Mouse (Mus musculus): ENCODE results near the gene Corin.

The Corin gene

DNA sequence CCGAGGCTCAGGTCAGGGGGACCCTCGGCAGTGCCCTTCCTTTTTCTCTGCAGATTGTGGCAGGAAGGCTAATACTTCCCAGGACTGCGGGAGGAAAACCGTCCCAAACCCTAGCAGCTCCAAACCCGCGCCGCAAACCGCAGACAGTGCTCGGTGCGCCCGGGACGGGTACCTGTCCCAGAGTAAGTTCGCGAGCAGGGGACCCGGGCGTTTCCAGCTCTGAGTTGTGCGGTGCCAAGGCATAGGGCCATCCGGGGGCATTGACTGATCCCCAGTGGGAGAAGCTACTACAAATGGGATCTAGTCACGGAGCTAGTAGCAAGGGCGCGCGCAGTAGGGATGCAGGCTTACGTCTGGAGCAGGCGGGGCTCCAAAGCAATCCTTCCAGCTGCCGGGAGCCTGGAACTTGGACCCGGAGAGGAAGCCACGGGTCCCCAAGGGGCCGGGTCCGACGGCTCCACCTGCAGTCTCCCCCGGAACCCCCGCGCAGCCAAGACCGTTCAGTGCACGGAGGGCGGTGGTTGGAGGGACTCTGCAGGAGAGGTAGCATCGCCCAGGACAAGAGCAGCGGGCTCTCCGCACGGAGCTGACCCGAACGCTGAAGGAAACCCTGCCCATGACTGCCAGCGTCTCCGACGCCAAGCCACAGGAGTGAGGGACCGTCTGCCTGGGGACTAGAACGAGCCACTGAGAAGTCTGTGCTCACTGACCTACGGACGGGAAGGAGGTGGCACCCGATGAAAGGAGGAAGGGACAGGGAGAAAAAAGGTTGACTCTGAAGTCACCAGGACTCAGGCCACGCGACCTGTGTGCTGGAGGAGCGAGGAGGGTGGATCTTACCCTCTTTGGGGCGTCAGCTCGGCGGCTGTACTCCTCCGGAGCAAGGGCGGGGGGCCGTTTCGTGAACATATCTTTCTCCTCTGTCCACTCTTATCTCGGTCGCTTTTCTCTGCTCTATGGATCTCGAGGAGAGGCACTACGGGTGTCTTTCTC, at the start of gene Corin:
TSS of gene Corin (minus strand) at position 943 of the 993 bp plus-strand sequence.
- in situ Hi-C loops (cut with MboI, MseI): loop anchor here (10.0 kb wide), 1 partner anchor 149 kb away; no protein-coding TSS in a partner anchor

DNA sequence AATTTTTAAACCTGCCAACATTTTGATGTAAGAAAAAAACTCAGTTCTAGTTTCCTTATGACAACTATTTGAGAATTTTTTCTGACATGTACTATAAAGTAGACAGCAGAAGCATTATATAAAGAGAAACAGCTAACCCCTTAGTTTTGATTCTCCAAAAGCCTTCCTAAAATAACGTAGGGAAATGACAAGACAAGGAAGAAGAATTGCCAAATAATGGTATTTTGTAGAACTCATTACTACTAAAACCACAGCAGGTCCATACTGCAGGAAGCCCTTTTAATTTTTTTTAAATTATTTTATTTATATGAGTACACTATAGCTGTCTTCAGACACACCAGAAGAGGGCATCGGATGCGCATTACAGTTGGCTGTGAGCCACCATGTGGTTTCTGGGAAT, 46.9 kb upstream of the Corin start:
- in situ Hi-C loops (cut with MboI, MseI): no loop called here

DNA sequence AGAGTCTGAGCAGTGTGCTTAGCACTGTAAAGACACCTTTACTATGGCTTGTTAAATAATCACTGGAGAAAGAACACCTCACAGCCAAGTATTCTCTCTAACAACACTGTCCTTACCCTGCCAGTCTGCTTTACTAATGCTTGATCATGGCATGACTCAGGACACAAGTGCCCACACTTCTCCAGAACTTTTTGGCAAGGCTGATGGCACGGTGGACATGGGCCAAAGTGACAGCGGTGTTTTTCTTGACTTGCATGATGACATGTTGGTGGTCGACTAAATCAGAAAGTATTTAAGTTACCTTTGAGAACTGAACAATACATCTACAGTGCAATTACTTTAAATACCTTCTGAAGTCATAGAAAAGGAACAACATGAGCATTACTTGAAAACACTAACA, 24.6 kb upstream of the Corin start:
- in situ Hi-C loops (cut with MboI, MseI): no loop called here

DNA sequence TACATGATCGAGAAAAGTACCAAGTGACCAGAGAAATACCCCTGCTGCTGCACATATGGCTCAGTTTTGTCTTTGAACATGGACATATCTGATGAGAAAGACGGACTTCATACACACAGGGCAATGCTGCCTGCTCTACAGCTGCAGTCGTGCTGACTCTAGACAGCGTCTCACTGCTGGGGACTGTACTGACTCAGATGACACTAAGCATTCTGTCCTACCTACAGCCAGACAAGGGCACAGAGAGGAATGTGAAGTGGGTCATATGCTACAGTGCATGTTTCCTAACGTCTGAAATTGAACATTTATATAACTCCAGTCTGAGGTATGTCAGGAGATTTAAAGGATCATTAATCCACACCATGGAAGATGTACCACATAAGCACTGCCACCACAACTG, 9.5 kb upstream of the Corin start:
- in situ Hi-C loops (cut with MboI, MseI): loop anchor here (5.0 kb wide), 1 partner anchor 63 kb away; no protein-coding TSS in a partner anchor

DNA sequence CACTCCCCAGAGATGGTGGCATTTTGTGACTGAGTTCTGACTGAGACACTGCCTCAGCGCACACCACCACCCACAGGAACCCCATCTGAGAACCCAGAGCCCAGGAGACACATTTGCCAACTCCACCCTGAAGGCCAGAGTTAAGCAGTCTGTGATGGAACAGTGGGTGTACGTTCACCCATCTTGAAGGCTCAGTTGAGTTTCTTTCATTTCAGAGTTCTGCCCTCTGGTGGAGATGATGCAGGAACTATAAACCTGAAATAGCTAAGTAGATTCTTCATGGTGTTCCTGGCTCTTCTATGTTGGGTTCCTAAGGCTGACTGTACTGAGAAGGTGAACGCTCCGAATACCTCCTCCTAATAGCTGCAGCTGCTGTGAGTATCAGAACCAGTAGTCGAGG, 1.5 kb upstream of the Corin start:
- in situ Hi-C loops (cut with MboI, MseI): loop anchor here (10.0 kb wide), 1 partner anchor 151 kb away; no protein-coding TSS in a partner anchor

DNA sequence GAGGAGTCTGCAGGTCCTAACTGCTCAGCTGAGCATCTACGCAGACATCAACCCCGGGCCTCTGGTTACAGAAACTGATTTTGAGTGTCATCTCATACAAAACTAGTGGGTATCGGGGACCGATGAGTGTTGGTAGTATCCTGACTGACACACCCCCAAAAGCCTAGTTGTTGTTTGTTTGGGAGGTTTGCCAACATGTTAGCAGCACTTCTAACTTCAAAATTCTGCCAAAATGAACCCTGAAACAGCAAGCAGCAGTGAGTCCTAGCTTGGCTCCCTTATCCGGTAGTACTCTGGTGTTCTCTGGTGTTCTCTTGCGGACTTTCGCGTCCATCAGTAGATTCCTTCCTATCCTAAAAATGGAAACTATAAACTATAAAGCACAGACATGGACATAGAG, 1.5 kb downstream of the Corin start:
- in situ Hi-C loops (cut with MboI, MseI): loop anchor here (10.0 kb wide), 1 partner anchor 148 kb away; no protein-coding TSS in a partner anchor

DNA sequence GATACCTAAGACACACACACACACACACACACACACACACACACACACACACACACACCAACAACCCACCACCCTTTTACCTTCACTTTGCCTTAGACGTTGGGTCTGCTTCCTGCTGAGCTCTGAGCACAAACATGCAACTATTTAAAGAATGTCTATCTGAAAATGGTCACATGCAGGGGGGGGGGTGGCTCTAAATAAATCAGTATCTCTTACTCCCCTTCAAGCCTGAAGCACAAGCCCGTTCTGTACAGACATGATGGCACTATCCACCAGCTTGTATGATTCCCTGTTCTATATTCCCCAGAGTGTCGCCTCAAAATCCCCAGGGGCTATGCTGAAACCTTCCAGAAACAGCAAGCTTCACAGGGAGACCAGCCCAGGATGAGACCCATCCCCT, 2.5 kb downstream of the Corin start:
- in situ Hi-C loops (cut with MboI, MseI): loop anchor here (10.0 kb wide), 1 partner anchor 147 kb away; no protein-coding TSS in a partner anchor

DNA sequence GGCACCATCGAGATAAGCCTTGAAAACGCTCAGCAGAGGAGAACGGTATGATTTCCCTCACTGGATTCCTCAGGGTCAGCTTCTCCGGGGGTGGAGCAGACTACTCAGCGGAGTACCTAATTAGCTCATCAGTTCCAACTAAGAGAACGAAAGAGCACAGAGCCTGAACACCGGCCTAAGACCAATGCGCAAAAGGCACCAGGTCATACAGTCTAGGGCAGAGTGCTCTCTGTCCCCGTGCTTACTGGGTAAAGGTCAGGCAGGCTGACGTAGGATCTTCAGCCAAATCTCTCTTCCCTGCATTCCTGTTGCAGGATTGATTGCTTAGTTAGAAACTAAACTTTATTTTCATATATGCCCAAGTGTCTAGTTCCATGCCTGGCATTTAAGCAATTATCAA, 6.0 kb downstream of the Corin start:
- in situ Hi-C loops (cut with MboI, MseI): no loop called here

DNA sequence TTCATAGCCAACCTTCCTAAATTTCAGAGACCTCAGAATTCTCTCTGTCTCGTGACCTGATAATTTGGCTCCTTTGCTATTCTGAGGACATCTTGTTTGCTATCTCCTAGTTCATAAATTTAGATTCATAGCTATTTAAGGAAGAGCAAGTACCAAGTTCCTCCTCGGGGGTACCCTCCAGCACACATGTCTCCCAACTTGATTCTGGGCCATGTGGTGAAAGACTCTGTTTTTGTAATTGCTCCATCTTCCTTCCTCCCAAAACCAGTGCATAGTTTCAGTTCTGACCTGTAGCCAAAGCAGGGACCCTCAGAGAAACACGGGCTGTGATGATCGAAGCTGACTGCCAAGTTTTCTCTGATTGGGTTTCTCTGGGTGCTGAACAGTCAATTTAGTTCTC, 7.5 kb downstream of the Corin start:
- in situ Hi-C loops (cut with MboI, MseI): no loop called here

DNA sequence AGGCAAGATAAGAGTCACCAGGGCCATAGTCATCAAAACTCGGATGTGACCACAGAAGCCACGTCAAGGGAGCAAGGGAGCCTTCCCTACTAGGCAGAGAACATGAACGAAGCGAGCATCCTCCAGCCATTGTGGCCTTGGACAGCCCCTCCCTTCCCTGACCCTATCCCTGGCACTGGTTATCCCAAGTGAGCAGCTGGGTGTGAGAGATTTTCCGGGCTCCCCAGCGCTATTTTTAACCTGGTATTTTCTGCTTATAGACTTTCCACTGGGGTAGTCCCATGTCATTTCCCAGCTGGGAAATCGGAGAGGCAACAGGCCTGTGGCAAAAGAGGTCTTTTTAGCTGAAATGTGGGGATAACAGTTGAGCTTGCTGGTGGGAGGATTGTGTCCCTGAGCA, 10.4 kb downstream of the Corin start:
- in situ Hi-C loops (cut with MboI, MseI): no loop called here

DNA sequence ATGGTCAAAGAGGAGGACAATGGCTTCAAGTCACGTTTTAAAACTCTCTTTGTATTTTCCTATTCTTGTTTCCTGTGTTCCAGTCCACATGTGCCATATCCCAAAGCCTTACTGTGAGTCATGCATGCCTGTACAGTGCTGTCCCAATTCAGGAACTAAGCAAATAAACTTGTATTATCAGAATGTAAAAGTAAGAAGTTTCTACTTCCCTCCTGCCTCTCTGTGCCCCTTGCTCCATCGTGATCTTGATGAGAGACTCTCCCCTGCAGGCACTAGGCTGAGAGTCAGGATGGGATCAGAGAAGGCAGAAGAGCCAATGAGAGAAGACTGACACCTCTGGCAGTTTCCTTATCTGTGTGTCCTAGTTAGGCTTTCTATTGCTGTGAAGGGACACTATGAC, 13.0 kb downstream of the Corin start:
- in situ Hi-C loops (cut with MboI, MseI): no loop called here

DNA sequence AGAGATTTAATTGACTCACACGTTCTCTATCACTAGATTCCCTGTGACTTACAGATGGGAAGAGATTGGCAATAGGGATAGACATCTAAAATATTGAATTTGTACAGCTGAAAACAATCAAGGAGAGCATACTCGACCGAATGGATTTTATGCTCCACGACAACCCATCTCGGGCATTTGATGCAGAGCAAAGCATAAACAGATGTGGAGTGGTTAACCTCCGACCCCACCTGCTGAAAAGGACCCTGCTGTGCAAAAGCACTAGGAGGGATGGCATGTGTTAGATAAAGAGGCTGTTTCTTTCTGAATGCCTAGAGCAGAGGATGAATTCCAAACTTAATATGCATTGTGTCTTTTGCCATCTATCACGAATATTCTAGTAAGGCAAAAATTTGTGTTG, 23.8 kb downstream of the Corin start:
- in situ Hi-C loops (cut with MboI, MseI): loop anchor here (10.0 kb wide), 1 partner anchor 224 kb away; no protein-coding TSS in a partner anchor

DNA sequence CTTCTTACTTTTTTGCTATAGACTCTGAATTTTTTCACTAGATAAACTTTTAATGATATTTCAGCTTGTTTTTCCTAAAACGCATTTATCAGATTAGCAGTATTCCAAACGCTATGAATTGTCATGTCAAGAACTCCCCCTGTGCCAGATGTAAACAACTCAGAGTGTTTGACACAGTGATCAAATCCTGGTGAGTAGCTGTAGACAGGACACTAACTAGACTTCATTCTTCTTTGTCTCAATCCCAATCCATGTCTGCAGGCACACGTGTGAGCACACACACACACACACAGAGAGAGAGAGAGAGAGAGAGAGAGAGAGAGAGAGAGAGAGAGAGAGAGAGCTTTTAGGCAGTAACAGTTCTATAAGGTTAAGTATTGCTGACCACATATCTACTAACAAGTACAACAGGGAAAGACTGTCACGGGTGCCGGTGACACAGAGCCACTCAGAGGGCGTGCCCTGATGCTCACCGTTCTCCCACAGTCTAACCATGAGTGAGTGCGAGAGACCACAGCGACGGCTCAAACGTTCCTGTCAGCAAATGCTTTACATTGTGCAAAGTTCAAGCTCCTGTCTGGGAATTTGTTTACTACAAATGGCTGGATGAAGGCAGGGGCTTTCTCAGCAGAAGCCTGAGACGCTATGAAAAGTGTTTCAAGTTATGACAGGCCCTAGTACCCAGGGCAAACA, 31.8 kb downstream of the Corin start:
- in situ Hi-C loops (cut with MboI, MseI): no loop called here

DNA sequence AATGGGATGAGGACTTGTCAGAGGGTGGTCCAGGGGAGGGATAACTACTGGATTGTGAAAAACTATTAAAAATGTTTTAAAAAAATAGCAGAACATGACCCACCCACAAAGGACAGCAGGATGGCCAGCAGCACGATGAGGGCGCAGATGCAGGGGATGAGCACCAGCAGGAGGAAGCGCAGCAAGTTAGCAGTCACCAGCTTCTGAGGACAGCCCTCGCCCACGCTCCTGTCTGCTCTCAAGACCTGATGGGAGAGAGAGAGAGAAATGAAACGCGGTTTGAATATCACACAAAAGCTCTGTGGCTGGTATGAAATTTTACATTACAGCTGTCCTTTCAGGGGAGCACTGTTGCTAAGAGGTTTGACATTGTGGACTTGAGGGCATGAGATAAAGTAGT, 32.5 kb downstream of the Corin start:
- in situ Hi-C loops (cut with MboI, MseI): no loop called here

DNA sequence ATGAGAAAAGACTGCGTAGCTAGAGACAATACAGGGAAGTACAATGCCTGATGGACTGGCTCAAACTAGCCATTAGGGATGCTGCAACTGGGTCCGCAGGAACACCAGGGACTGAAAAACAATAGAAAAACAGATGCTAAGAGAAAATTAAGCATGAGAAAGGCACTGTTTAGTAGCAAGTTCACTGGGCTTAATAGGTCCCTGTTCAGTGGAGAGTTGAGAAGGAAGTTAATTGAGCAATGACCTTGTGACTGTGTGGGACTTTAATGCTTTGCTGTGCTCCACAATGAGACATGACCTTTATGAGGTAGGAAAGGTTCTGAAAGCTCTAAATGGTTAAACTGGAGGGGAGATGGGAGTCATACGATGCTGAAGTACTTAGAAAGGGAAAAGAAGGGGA, 39.3 kb downstream of the Corin start:
- in situ Hi-C loops (cut with MboI, MseI): no loop called here

DNA sequence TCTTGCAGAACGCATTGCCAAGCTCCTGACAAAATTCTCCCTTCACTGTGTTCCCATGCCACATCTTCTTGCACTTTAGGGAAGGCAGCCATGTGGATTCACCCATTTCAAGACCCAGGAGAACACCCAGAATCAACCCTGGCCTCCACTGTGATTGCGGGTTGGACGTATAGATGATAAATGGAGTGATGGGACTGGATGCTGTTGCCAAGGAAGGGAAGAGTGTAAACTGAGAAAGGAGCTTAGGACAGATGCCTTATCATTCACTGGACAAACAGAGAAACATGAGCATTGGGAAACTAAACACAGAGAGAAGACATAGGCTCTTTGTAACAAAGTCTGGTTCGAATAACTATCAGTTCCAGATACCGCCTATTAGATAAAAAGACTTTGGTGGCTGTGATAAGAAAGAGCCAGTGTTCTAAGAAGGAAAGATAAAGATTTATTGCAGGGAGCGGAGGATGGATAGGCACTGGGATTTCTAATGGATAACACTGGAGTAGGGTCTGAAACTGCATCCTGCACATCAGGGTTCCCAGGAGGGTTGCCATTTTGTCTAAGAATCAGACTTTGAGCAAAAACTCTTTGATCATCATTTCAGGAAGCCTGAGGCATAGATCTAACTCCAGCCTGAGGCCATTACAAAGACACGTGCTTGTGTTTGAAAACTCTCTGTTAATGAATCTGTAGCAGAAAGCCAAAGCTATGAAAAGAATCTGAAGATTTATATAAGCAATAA, 44.7 kb downstream of the Corin start:
- in situ Hi-C loops (cut with MboI, MseI): no loop called here

DNA sequence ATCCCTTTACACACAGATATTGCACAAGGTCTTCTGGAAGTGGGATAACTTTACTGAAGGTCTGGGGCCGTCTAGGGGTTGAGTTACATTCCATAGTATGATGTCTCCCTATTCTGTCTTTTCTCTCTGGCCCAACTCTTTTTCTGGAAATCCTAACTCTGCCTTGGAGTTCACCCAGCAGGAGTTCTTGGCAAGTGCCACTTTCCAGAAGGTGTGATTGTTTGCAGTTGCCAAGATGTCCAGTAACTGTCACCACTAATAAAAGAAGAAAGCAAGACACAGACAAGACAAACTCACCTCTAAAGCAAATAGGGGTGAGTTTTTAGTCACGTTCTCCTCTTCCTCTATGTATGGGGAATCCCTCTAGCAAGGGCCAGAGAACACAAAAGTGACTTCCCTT, 50.6 kb downstream of the Corin start:
- in situ Hi-C loops (cut with MboI, MseI): no loop called here

DNA sequence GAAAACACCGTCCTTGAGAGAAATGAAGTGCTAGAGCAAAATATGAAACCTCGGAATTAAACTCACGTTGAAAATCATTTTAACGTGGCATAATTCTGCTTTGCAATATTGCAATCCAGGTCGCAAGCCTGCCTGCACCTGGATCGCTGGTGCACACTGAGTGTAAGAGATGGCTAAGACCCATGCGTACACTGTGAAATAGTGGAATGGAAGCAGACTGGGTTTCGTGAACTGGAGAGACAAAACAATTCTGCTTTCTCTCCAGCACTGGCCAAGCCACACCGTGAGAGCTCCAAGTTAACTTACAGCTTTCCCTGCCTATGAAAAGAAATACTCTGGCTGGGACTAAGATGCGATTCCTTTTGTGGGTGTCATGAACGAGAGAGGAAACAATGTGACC, 51.1 kb downstream of the Corin start:
- in situ Hi-C loops (cut with MboI, MseI): no loop called here

DNA sequence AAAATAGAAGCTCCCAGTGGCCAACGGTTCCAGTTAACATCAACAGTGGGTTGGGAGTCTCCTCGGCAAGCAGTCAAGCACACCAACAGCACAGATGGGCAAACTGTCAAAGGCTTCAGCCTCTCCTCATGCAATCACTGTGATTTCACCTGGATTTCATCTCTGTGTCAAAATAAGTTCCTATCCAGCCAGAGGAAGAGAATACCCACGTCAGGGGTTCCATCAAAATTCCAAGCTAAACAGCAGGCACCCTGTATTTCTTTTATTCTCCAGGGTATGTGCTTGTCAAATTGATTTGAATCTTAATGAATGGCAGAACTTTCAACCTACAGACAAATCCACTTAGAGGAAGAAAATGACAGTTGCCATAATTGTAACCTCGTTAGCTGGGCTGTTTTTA, 51.5 kb downstream of the Corin start:
- in situ Hi-C loops (cut with MboI, MseI): no loop called here

DNA sequence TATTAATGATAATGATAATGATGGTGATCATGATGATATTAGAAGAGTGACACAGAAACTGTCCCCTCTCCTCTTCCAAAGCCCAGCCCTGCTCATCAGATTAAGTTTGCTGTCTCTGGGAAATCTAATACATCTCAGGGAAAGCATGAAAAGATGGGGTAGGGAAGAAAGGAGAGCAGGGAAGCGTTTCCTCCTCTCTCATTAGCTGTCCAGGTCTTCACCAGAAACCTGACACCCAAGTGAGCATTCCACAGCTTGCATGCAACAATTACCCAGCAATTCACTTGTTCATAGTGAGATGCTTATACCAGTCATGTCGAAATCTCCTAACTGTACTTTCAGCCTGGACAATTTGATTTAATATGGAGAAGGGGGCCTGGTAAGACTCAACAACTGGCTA, 55.4 kb downstream of the Corin start:
- in situ Hi-C loops (cut with MboI, MseI): no loop called here

DNA sequence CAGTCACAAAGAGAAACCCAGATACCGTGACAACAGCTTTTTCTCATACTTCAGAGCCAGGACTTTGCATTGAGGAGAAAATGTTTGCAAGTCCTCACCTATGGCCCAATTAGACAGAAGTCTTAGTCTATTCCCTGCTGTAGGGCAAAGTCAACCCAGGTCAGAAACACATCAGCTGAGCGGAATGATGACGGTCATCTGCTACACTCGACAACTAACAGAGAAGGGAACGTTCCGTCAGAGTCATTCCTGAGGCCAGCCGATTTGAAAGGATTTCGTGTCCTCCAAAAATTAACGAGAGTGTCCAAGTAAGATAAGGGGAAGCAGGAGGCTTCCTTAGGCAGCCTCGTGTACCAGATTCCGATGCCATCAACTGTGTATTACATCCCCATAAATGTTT, 58.2 kb downstream of the Corin start:
- in situ Hi-C loops (cut with MboI, MseI): no loop called here

DNA sequence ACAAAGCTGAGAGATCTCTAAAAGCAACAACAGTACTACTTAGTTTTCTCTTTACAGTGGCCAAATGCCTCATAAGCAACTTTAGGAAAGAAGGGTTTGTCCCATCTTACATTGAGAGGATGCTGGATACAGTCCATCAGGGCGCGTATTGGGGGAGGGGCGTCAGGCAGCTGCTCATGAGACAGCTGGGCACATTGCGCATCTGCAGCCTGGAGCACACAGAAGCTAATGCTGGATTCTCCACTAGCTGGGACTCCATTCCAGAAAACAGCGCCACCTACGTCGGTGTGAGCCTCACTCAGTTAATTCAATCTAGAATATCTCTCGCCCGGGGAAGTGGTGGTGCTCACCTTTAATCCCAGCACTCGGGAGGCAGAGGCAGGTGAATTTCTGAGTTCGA, 60.3 kb downstream of the Corin start:
- in situ Hi-C loops (cut with MboI, MseI): no loop called here
